Mouse (Mus musculus): ENCODE data around the gene Siglech.
A peak's percentile ranks its signal among the peaks of the same experiment; 100 is the strongest.
"Not testable (repeated sequence)": the region's sequence is repeated elsewhere in the genome, so short reads cannot be mapped to it uniquely, and the experiment has no call there.

The Siglech gene

DNA sequence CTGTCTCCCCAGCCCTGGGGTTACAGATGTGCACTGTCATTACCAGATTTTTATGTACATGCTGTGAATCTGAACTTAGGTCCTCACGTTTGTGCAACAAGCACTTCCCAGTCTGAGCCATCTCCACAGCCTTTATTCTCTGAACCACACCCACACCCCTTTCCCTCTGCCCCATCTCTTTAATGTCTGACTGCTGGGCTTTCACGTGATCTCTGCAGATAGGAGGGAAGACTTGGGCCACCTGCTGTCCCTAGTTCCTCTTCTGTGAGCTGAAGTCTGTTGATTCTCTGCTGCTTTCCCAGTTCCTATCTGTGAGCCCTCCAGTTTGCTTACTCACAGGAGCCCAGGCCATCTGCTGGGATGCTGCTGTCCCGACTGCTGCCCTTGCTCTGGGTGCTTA is at the start of gene Siglech:
Gene Siglech, plus strand, starts transcription at position 253 of the 400 bp plus-strand sequence.
- DNase-seq (ENCODE audit: low spot score in 2 of 2), result no peak

GRCm38 (mm10) chr7:55722673-55723072 is 45.3 kb upstream of the Siglech start:
- no peak for DNase-seq (ENCODE audit: low spot score in 2 of 2)

DNA sequence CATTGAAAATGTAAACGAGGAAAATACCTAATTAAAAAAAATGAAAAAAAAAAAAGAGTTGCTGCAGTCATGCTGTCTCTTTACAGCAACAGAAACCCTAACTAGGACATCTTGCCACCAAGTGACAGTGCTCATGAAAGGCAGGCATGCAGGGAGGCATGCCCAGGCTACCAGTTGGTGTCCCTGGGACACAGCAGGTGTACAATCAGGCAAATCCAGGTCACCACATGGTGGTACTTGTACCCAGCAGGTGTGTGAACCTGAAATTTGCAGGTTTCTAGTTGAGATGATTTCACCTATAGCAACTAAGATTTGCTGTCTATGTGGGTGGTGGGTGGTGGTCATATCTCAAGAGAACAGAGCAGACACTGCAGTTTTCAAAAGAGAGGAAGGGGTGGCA is 39.1 kb upstream of the Siglech start:
- no peak for DNase-seq (ENCODE audit: low spot score in 2 of 2)

DNA sequence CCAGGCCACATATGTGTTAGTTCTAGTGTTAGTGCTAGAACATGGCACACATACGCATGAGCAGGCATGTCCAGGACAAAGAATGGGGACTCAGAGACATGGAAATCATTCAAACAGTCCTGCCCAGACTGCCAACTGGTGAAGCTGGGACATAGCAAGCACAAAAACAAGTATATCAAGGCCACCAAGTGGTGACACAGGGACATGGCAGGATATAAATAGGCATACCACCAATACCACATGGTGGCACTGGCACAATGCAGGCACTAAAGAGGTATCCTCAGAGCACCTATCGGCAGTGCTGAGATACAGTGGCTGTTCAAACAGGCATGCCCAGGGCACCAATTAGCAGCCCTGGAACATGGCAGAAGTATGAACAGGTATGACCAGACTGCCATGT is 33.5 kb upstream of the Siglech start:
- DNase-seq (ENCODE audit: low spot score in 2 of 2), result no peak

DNA sequence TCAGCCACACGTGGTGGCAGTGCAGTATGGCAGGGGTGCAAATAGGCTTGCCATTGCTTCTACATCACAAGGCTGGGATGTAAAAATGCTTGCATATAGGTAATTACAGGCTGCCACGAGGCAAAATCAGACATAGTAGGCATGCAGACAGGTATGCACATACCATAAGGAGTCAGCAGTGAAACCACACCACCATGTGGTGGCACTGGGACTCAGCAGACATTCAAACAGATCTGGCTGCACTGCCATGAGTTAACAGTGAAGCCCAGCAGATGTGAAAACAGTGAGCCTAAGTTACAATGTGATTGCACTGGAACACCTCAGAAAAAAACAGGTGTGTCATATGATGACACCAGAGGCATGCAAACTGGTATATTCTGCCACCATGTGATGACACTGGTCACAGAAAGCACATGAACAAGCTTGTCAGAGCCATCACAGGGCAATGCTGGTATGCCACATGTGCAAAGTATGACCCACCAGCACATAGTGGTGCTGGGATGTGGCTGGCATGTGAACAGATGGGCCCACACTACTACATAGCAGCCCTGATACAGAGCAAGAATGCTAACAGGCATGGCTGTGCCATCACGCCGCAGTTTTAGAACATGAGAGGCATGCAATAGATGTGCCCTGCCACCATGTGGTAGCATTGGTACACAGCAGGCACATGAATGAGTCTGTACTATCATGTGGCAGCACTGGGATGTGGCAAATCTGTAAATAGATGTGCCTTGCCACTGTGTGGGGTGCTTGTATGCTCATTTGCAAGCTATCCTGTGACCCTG is 30.7 kb upstream of the Siglech start:
- DNase-seq (ENCODE audit: low spot score in 2 of 2), result peak; percentile 50 to 58

DNA sequence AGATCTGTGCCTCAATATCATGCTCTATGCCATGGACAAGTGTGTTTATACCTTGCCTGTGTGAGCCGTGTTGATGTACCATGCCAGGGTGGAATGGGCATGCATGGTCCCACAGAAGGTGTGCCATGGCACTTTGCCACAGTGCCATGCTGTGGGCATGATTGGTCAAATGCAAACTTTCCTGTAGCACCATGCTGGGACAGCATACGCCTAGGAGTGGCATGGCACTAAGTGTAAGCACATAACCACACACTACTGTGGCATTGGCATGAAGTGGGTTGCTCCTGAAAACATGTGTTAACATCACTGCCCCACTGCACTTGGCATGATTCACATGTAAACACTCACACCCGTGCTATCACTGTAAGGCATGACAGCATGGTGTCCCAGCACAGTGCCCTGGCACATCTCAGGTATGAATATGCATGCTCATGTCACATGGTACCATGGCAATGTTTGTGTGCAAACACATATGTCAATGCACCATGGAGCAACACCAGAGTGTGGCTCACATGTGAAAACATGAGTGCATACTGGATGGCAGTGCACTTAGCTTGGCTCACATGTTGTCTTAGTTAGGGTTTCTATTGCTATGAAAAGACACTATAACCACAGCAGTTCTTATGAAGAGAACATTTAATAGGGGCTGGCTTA is 24.2 kb upstream of the Siglech start:
- no peak for DNase-seq (ENCODE audit: low spot score in 2 of 2)

DNA sequence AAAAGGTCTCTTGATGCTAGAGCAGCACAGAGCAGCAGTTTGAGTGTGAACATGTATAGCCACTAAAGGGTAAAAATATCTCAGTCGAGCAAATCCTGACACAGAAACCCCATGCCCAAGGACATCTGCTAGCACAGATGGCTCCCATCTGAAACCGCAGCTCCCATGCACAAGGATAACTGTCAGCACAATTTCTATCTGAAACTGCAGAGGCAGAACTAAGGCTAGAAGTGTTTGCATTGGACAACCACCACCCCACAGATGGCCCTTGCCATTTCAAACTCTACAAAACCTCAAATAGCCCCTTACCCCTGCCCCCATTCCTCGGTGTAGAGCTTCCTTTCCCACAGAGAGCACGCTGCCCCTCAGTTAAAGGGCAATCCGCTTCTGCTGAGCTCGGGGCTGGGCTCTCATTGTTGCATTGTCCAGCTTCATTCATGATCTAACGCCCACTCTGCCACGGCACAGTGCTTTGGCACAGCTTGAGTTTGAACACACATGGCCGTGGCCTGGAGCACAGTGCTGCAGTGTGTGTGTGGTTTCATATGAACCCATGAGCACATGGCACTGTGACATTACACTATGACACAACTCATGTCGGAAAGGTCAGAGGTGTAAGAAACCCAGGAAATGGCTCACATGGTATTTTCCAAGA is 23.3 kb upstream of the Siglech start:
- peak; percentile 32 to 43 for DNase-seq (ENCODE audit: low spot score in 2 of 2)

GRCm38 (mm10) chr7:55750841-55751240 is 17.1 kb upstream of the Siglech start:
- no peak for DNase-seq (ENCODE audit: low spot score in 2 of 2)

DNA sequence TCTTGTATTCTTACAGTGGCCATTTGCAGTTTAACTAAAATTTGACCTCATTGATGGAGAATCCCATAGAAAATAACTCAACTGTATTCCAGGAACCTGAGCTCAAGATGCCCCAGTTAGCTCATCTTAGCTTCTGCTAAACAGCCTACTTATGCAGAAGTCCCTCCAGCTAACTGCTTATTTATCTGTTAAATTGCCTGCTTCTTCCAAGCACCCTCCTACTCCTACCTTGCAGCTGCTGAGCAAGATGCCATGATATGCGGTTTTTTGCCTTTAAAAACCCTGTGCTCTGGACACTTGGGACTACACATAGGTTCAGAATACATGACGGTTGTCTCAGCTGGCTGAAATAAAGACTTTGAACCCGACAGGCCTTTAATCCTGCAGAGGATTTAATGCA is 8.6 kb upstream of the Siglech start:
- DNase-seq (ENCODE audit: low spot score in 2 of 2), result no peak

GRCm38 (mm10) chr7:55780011-55780410 is 12.0 kb downstream of the Siglech start:
- no peak for DNase-seq (ENCODE audit: low spot score in 2 of 2)

- DNase-seq (ENCODE audit: low spot score in 2 of 2), result no peak
Measured at GRCm38 (mm10) chr7:55782493-55782892, 14.5 kb downstream of the Siglech start.

DNA sequence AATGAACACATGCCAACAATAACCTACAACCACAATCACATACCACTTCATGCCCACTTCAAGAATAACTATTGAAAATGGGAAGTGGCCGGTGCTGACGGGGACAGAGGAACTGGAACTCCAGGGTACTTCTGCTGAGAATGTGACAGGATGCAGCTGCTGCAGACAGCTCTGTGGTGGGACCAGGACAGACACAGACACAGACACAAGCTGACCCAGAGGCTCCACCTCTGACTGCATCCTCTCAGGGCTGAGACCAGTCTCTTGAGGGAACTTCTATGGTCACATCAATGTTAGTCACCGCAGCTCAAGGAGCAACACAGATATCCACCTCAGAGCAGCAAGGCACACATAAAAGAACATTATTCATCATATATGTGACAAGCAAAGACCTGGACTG is 16.6 kb downstream of the Siglech start:
- DNase-seq (ENCODE audit: low spot score in 2 of 2), result peak; percentile 6 to 12

- DNase-seq (ENCODE audit: low spot score in 2 of 2), result not testable (repeated sequence)
Measured at GRCm38 (mm10) chr7:55790586-55790985, 22.6 kb downstream of the Siglech start.

- peak in 1 of 2 experiments; percentile 22 for DNase-seq (ENCODE audit: low spot score in 2 of 2)
Measured at GRCm38 (mm10) chr7:55792280-55792679, 24.3 kb downstream of the Siglech start.

- no peak for DNase-seq (ENCODE audit: low spot score in 2 of 2)
Measured at GRCm38 (mm10) chr7:55793236-55793951, 25.4 kb downstream of the Siglech start.

DNA sequence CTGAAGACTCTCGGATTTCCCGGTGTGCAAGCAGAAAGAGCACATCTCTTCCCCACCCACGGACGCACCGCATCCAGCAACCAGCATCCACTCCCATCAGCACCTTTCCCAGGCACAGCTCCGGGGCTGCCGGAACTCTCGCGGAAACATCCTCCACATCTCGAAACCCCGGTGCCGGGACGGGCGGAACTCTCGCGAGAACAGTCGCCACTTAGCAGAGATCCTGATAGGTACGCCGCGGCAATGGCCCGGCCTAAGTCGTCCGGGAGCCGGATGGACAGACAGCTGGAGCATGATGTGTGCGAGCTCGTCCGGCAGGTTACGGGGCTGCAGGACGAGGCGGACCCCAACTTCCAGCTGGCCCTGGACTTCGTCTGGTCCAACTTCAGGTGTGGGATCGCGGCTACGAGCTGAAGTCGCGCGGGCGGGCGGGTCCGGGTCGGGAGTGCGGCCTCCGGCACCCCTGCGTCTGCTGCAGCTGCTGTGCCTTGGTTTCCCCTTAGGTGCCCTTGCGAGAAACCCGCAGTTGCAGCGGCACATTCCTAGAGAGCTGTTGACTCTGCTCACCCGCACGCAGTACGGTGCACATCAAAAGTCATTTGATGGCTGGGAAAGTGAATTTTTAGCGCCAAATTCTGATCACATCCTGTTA is 26.1 kb downstream of the Siglech start, which contains the start of gene Tubgcp5:
Gene Tubgcp5, plus strand, starts transcription at position 203 of the 652 bp plus-strand sequence.
- DNase-seq (ENCODE audit: low spot score in 2 of 2), result peak; percentile 97

DNA sequence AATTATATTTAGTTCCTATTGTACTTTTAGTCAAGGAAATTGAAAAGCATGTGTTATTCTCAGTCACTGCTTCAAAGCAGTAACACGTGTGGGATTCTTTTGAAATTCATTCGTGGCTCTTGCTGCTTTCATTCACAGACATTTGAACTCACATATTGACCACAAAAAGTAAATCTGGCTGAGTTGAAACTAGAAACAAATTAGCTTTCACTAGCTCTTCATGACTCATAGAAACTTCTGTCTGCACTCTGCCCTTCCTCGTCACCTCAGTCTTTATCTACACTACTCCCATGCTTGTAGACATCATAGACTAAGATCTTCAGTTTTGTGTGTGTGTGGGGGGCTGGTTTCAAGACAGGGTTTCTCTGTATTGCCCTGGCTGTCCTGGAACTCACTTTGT is 32.0 kb downstream of the Siglech start:
- no peak for DNase-seq (ENCODE audit: low spot score in 2 of 2)

- DNase-seq (ENCODE audit: low spot score in 2 of 2), result no peak
Measured at GRCm38 (mm10) chr7:55809967-55810366, 42.0 kb downstream of the Siglech start.

GRCm38 (mm10) chr7:55824468-55824867 is 56.5 kb downstream of the Siglech start:
- DNase-seq (ENCODE audit: low spot score in 2 of 2), result no peak

DNA sequence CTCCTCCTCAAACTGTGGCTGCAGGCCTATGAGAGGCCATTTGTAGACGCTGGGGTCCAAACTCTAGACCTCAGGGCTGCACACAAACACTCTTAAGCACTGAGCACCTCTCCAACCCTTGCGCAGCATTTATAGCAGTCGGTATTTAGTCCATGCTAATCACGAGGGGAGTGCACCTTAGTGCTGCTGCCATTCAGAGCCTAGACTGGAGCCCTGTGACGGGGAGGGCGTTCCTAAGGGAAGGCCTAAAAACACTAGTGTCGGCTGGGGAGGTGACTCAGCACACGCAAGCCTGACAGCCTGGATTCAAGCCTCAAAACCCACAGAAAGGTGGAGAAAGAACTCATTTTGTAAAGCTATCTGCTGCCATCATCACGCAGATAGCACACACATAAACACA is 59.6 kb downstream of the Siglech start:
- no peak for DNase-seq (ENCODE audit: low spot score in 2 of 2)

Measured in right cerebral cortex, postnatal 36 days (tissue).